In the genomic region with DNA sequence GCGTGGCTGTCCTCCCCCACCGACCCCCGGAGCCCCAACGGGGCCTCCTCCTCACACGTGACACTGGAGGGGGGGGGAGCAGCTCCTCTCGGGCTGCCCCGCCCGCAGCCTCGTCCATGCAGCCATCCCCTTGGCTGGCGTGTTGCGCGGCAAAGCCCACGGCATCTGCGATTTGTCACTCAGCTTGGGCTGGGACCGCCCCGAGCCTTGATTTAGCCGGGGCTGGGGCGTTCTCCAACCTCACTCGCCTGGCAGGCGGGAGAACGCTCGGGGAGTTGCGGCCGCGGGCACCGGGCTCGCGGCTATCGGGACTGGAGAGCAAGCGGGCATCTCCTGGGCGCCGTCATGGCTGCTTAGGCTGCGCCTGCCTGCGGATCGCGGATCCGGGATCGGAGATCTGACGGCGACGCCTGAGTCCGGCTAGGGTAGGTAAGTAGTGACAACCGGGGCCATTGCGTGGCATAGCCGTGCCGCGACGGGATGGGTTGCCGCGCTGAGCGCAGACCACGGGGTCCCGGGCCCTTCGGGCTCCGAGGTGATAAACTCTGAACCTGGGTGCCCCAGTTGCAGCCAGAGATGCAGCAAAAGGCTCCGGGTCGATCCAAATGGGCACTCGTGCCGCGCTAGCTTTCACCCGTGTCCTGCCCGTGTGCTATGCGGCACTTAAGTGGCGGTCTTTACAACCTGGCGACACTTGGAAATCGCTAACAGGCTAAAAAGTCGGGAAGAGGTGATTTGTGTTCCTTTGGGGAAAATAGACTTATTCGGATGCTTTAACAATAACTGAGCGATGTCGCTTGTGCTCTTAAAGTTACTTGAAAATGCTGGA, we compare ENCODE assay signal across 8 mouse cellular contexts. TPM values are rescaled to one million over a fixed set of nuclear protein-coding genes. Genes with fewer than 3 reads are reported as not detected.
A peak's percentile ranks its signal among the peaks of the same experiment; 100 is the strongest.
DNase-seq lines count a peak whose midpoint lies in the region; ATAC-seq lines count a peak whose summit lies in the region.

No protein-coding gene starts in this region.

- peak overlapping the region; percentile 69 for H3K9ac ChIP-seq in lung, embryonic 15.5 days

- no peaks in the 10 kb centered on the region for H3K4me1 ChIP-seq in hindbrain, embryonic 10.5 days (replicated peaks)
- H3K4me1 ChIP-seq in lung, embryonic 15.5 days, result no peaks in the 10 kb centered on the region

- peak; percentile 97 for ATAC-seq in lung, embryonic 15.5 days (ENCODE audit: borderline replicate concordance, extremely low read depth, low FRiP score, low TSS enrichment)

- 50% methylated on average over 70 of the region's 70 CpGs for WGBS in hindbrain, embryonic 10.5 days
- WGBS in lung, embryonic 15.5 days, result 53% methylated on average over 70 of the region's 70 CpGs

- no peaks in the 10 kb centered on the region for H3K27me3 ChIP-seq in hindbrain, embryonic 10.5 days (ENCODE audit: insufficient read depth, poor library complexity, severe bottlenecking)
- H3K27me3 ChIP-seq in lung, embryonic 15.5 days, result no peaks in the 10 kb centered on the region

- H3K4me3 ChIP-seq in hindbrain, embryonic 10.5 days, result peak overlapping the region; percentile 62
- peak overlapping the region; percentile 67 for H3K4me3 ChIP-seq in lung, embryonic 15.5 days

- H3K9me3 ChIP-seq in hindbrain, embryonic 10.5 days, result peaks cover 31% of the 10 kb centered on the region
- peaks cover 22% of the 10 kb centered on the region for H3K9me3 ChIP-seq in lung, embryonic 15.5 days

- H3K36me3 ChIP-seq in hindbrain, embryonic 10.5 days, result peaks cover 4% of the 10 kb centered on the region; the same call in 1 of the 2 replicates
- H3K36me3 ChIP-seq in lung, embryonic 15.5 days, result peaks cover 5% of the 10 kb centered on the region; the same call in 1 of the 2 replicates

- peak; percentile 89 for DNase-seq in NIH3T3 (ENCODE audit: low read depth)
- DNase-seq in cerebellum, adult 9-10 months, result peak; percentile 75
- DNase-seq in frontal cortex, adult 2 months (ENCODE audit: extremely low spot score in 1 of 2, low spot score in 1 of 2), result peak; percentile 38 to 72
- peak; percentile 78 for DNase-seq in hindbrain, embryonic 10.5 days (ENCODE audit: low spot score)
- DNase-seq in layer of hippocampus, postnatal 10 days (ENCODE audit: low spot score in 2 of 2), result peak; percentile 56 to 67
- DNase-seq in ovary, postnatal 10 days (ENCODE audit: low spot score), result peak; percentile 55
- DNase-seq in thymus, postnatal 10 days (ENCODE audit: low spot score in 2 of 2), result peak; percentile 25 to 32

- peak overlapping the region; percentile 86 for H3K27ac ChIP-seq in hindbrain, embryonic 10.5 days
- H3K27ac ChIP-seq in lung, embryonic 15.5 days, result peak overlapping the region; percentile 67

- peak overlapping the region; percentile 66 for H3K4me2 ChIP-seq in lung, embryonic 15.5 days

RNA-seq across cellular contexts. Expression of a gene that starts 30.5 kb away (rescaled TPM):
- 21.4 and 25.9 TPM in 2 replicates for polyA plus RNA-seq in frontal cortex, adult 2 months (2012; rRNA removed)
- polyA plus RNA-seq in hindbrain, embryonic 10.5 days (2016; fragmentation: Nextera tagmentation; extraction: Ambion mirVana), result 56.1 and 59.4 TPM in 2 replicates
- 10 to 100 TPM; 33.5 to 45.3 TPM for total RNA-seq in layer of hippocampus, postnatal 10 days (2021)
- polyA plus RNA-seq in lung, embryonic 15.5 days (2015; fragmentation: Nextera tagmentation; extraction: Ambion mirVana), result 134 and 135 TPM in 2 replicates

Comparison
In these comparisons a context has a peak if more than half of its experiments do, and no peak if none do; other contexts are left out.
1. Peak in every context shown above with its lines: DNase-seq, ATAC-seq, H3K4me3 ChIP-seq and H3K27ac ChIP-seq.
2. DNase-seq: peak in every context shown above with its lines; median percentile 89 in NIH3T3; 78 in hindbrain, embryonic 10.5 days; 75 in cerebellum, adult 9-10 months; 62 in layer of hippocampus, postnatal 10 days; 55 in frontal cortex, adult 2 months; 55 in ovary, postnatal 10 days; 28 in thymus, postnatal 10 days.